Mouse (Mus musculus) E14TG2a.4 (cell line): Measurements from ENCODE around the gene Gm13030.
"Not testable (repeated sequence)": the region's sequence is repeated elsewhere in the genome, so short reads cannot be mapped to it uniquely, and the experiment has no call there.

ENCODE experiments used
- H3K27me3 ChIP-seq: 2 replicates; pipeline ENCODE4 v1.6.1; 2014; ENCODE audit warnings: low read length, control low read depth; ENCODE audit not compliant: insufficient read depth
- H3K36me3 ChIP-seq: 2 replicates; pipeline ENCODE4 v1.6.1; 2014; ENCODE audit warnings: low read length, control low read depth; ENCODE audit not compliant: insufficient read depth
- H3K4me1 ChIP-seq: replicated peaks from 2 replicates; pipeline ENCODE4 v1.6.1; 2014; ENCODE audit warnings: low read depth, low read length, control low read depth
- H3K4me3 ChIP-seq: replicated peaks from 2 replicates; pipeline ENCODE4 v1.5.1; 2014; ENCODE audit warnings: mild to moderate bottlenecking, low read length
- H3K9me3 ChIP-seq: 2 replicates; pipeline ENCODE4 v1.6.1; 2014; ENCODE audit warnings: low read length, control low read depth
- CTCF ChIP-seq: conservative IDR thresholded peaks from 2 replicates; pipeline ENCODE4 v1.5.1; 2014; ENCODE audit warnings: low read length
- NANOG ChIP-seq: IDR thresholded peaks from 2 replicates; pipeline ENCODE4 v1.6.1; 2014; ENCODE audit warnings: borderline replicate concordance, low read length, mixed read lengths
- POU5F1 ChIP-seq: IDR thresholded peaks from 2 replicates; pipeline ENCODE4 v1.6.1; 2014; ENCODE audit warnings: low read length, borderline replicate concordance

Gm13030 gene

GRCm38 (mm10) chr4:138873864-138874263 is at the start of gene Gm13030:
Gene Gm13030 (minus strand): TSS chr4:138873964.
- no peaks in the 10 kb centered on the region; the same call in 1 of the 2 replicates for H3K9me3 ChIP-seq
- no peaks in the 10 kb centered on the region for H3K36me3 ChIP-seq
- TF ChIP-seq CTCF (no peak), NANOG (no peak), POU5F1 (no peak)
- H3K4me3 ChIP-seq: no peak within 1 kb of the TSS
- peaks cover 9% of the 10 kb centered on the region for H3K4me1 ChIP-seq
- no peaks in the 10 kb centered on the region; the same call in 1 of the 2 replicates for H3K27me3 ChIP-seq

- Histone ChIP-seq H3K27me3 (peaks cover 10% of the 10 kb centered on the region), H3K4me1 (peaks cover 23% of the 10 kb centered on the region), H3K36me3 (no peaks in the 10 kb centered on the region), H3K4me3 (peak overlapping the region; percentile 70), H3K9me3 (no peaks in the 10 kb centered on the region)
- no peak for TF ChIP-seq NANOG
- TF ChIP-seq CTCF: peak; percentile 99
These were observed 48.3 kb upstream of the Gm13030 start for GRCm38 (mm10) chr4:138922131-138922459.

- H3K4me1 ChIP-seq: peaks cover 23% of the 10 kb centered on the region
- TF ChIP-seq CTCF (no peak), NANOG (no peak), POU5F1 (no peak)
- peaks cover 8% of the 10 kb centered on the region; the same call in 1 of the 2 replicates for H3K27me3 ChIP-seq
- H3K9me3 ChIP-seq: peaks cover 2% of the 10 kb centered on the region; the same call in 1 of the 2 replicates
- peak overlapping the region; percentile 70 for H3K4me3 ChIP-seq
- no peaks in the 10 kb centered on the region for H3K36me3 ChIP-seq
These were observed 47.7 kb upstream of the Gm13030 start for GRCm38 (mm10) chr4:138921254-138922130.

- no peak overlapping the region for H3K4me3 ChIP-seq
- peaks cover 2% of the 10 kb centered on the region; the same call in 1 of the 2 replicates for H3K9me3 ChIP-seq
- TF ChIP-seq POU5F1: no peak
- TF ChIP-seq CTCF: peak; percentile 94
- peaks cover 13% of the 10 kb centered on the region for H3K27me3 ChIP-seq
- peaks cover 33% of the 10 kb centered on the region for H3K4me1 ChIP-seq
- H3K36me3 ChIP-seq: no peaks in the 10 kb centered on the region
These were observed 43.5 kb upstream of the Gm13030 start for GRCm38 (mm10) chr4:138917282-138917681.

GRCm38 (mm10) chr4:138913797-138914196 is 40.0 kb upstream of the Gm13030 start, which contains the start of gene Otud3:
Gene Otud3 (minus strand): TSS chr4:138913945.
- Histone ChIP-seq H3K4me1 (peaks cover 40% of the 10 kb centered on the region), H3K36me3 (peaks cover 28% of the 10 kb centered on the region), H3K4me3 (peak within 1 kb of the TSS; percentile 93), H3K9me3 (peaks cover 2% of the 10 kb centered on the region; the same call in 1 of the 2 replicates), H3K27me3 (peaks cover 12% of the 10 kb centered on the region)
- TF ChIP-seq POU5F1 (no peak), CTCF (peak; percentile 41)

GRCm38 (mm10) chr4:138913141-138913787 is 39.5 kb upstream of the Gm13030 start:
- Histone ChIP-seq H3K4me3 (peak overlapping the region; percentile 93), H3K9me3 (peaks cover 2% of the 10 kb centered on the region; the same call in 1 of the 2 replicates), H3K36me3 (peaks cover 32% of the 10 kb centered on the region), H3K4me1 (peaks cover 40% of the 10 kb centered on the region), H3K27me3 (peaks cover 12% of the 10 kb centered on the region)
- TF ChIP-seq POU5F1 (no peak), NANOG (no peak), CTCF (no peak)

- Histone ChIP-seq H3K27me3 (no peaks in the 10 kb centered on the region), H3K9me3 (no peaks in the 10 kb centered on the region), H3K36me3 (peaks cover 88% of the 10 kb centered on the region), H3K4me1 (peaks cover 47% of the 10 kb centered on the region), H3K4me3 (no peak overlapping the region)
- TF ChIP-seq NANOG (no peak), CTCF (no peak), POU5F1 (no peak)
These were observed 32.0 kb upstream of the Gm13030 start for GRCm38 (mm10) chr4:138905624-138906337.

- Histone ChIP-seq H3K4me3 (no peak overlapping the region), H3K36me3 (peaks cover 93% of the 10 kb centered on the region), H3K27me3 (no peaks in the 10 kb centered on the region), H3K4me1 (peaks cover 46% of the 10 kb centered on the region), H3K9me3 (no peaks in the 10 kb centered on the region)
- TF ChIP-seq NANOG: no peak
- TF ChIP-seq CTCF: no peak
- TF ChIP-seq POU5F1: no peak
These were observed 25.6 kb upstream of the Gm13030 start for GRCm38 (mm10) chr4:138899361-138899760.

- H3K27me3 ChIP-seq, H3K9me3 ChIP-seq, H3K4me3 ChIP-seq: not testable (repeated sequence)
- Histone ChIP-seq H3K36me3 (peaks cover 53% of the 10 kb centered on the region), H3K4me1 (peaks cover 68% of the 10 kb centered on the region)
These were observed 20.0 kb upstream of the Gm13030 start for GRCm38 (mm10) chr4:138893789-138894188.
